Mouse (Mus musculus): Measurements from ENCODE around the gene Neu2.
A peak's percentile ranks its signal among the peaks of the same experiment; 100 is the strongest.

Gene Neu2

GRCm38 (mm10) chr1:87537008-87537407 is 27.3 kb downstream of the Neu2 start:
- no peak for DNase-seq (ENCODE audit: low spot score)

- peak; percentile 50 for DNase-seq (ENCODE audit: low spot score)
These were observed 31.9 kb downstream of the Neu2 start for GRCm38 (mm10) chr1:87541614-87542013.

- no peak for DNase-seq (ENCODE audit: low spot score)
These were observed 41.3 kb downstream of the Neu2 start for GRCm38 (mm10) chr1:87551008-87551407.

GRCm38 (mm10) chr1:87553586-87553985 is 43.9 kb downstream of the Neu2 start:
- no peak for DNase-seq (ENCODE audit: low spot score)

- no peak for DNase-seq (ENCODE audit: low spot score)
These were observed 53.3 kb downstream of the Neu2 start for GRCm38 (mm10) chr1:87562967-87563366.

GRCm38 (mm10) chr1:87565760-87566159 is 56.1 kb downstream of the Neu2 start:
- DNase-seq (ENCODE audit: low spot score) = no peak

GRCm38 (mm10) chr1:87568398-87568797 is 58.7 kb downstream of the Neu2 start:
- peak; percentile 43 for DNase-seq (ENCODE audit: low spot score)

GRCm38 (mm10) chr1:87573261-87573660 is 63.6 kb downstream of the Neu2 start:
- no peak for DNase-seq (ENCODE audit: low spot score)

GRCm38 (mm10) chr1:87573800-87574215 is 64.1 kb downstream of the Neu2 start, which contains the start of gene Ngef:
Gene Ngef (minus strand): TSS chr1:87573870.
- DNase-seq (ENCODE audit: low spot score) = no peak

GRCm38 (mm10) chr1:87574353-87574752 is 64.7 kb downstream of the Neu2 start:
- peak; percentile 29 for DNase-seq (ENCODE audit: low spot score)

GRCm38 (mm10) chr1:87574785-87575184 is 65.1 kb downstream of the Neu2 start:
- DNase-seq (ENCODE audit: low spot score) = no peak

- DNase-seq (ENCODE audit: low spot score) = no peak
These were observed 69.3 kb downstream of the Neu2 start for GRCm38 (mm10) chr1:87578965-87579364.

- peak; percentile 59 for DNase-seq (ENCODE audit: low spot score)
These were observed 71.1 kb downstream of the Neu2 start for GRCm38 (mm10) chr1:87580824-87581223.

GRCm38 (mm10) chr1:87589162-87589561 is 79.5 kb downstream of the Neu2 start:
- DNase-seq (ENCODE audit: low spot score) = no peak

- DNase-seq (ENCODE audit: low spot score) = no peak
These were observed 80.3 kb downstream of the Neu2 start for GRCm38 (mm10) chr1:87589980-87590379.

- no peak for DNase-seq (ENCODE audit: low spot score)
These were observed 84.6 kb downstream of the Neu2 start for GRCm38 (mm10) chr1:87594261-87594660.

GRCm38 (mm10) chr1:87594671-87595070 is 85.0 kb downstream of the Neu2 start:
- DNase-seq (ENCODE audit: low spot score) = no peak

GRCm38 (mm10) chr1:87600533-87600932 is 90.8 kb downstream of the Neu2 start:
- no peak for DNase-seq (ENCODE audit: low spot score)

GRCm38 (mm10) chr1:87601801-87602200 is 92.1 kb downstream of the Neu2 start:
- no peak for DNase-seq (ENCODE audit: low spot score)

- DNase-seq (ENCODE audit: low spot score) = no peak
These were observed 93.7 kb downstream of the Neu2 start for GRCm38 (mm10) chr1:87603389-87603788.

GRCm38 (mm10) chr1:87605296-87605695 is 95.6 kb downstream of the Neu2 start:
- DNase-seq (ENCODE audit: low spot score) = no peak

GRCm38 (mm10) chr1:87607385-87608091 is 97.8 kb downstream of the Neu2 start:
- DNase-seq (ENCODE audit: low spot score) = no peak

GRCm38 (mm10) chr1:87608416-87609046 is 98.8 kb downstream of the Neu2 start:
- DNase-seq (ENCODE audit: low spot score) = peak; percentile 79
